Mouse (Mus musculus): Measurements from ENCODE around the gene F2rl2.

GRCm38 (mm10) chr13:95684656-95685244 is 11.9 kb upstream of the F2rl2 start:
- TF ChIP-seq TBP (conservative IDR thresholded peaks at IDR 0.05; ENCODE audit: low read depth, low read length) (no peak), HCFC1 (IDR thresholded peaks at IDR 0.05; ENCODE audit: low read depth, low read length) (no peak), CTCF (conservative IDR thresholded peaks at IDR 0.05 in 1 of 2, IDR thresholded peaks at IDR 0.05 in 1 of 2; ENCODE audit: low read depth in 2 of 2, low read length in 2 of 2) (no peak), POLR2A (IDR thresholded peaks at IDR 0.05; ENCODE audit: low read depth, low read length) (no peak), MAZ (IDR thresholded peaks at IDR 0.05; ENCODE audit: low read depth, low read length) (no peak), ZNF384 (IDR thresholded peaks at IDR 0.05; ENCODE audit: low read depth, low read length) (no peak), RAD21 (IDR thresholded peaks at IDR 0.05; ENCODE audit: low read depth, low read length) (no peak), NELFE (IDR thresholded peaks at IDR 0.05; ENCODE audit: low read depth, low read length) (no peak), SIN3A (IDR thresholded peaks at IDR 0.05; ENCODE audit: low read length) (no peak), MAFK (IDR thresholded peaks at IDR 0.05; ENCODE audit: insufficient replicate concordance, low read length) (no peak), CHD1 (IDR thresholded peaks at IDR 0.05; ENCODE audit: low read depth, low read length) (no peak)
